Mouse (Mus musculus): ENCODE measurements around the gene Pde4c.

The Pde4c gene

DNA sequence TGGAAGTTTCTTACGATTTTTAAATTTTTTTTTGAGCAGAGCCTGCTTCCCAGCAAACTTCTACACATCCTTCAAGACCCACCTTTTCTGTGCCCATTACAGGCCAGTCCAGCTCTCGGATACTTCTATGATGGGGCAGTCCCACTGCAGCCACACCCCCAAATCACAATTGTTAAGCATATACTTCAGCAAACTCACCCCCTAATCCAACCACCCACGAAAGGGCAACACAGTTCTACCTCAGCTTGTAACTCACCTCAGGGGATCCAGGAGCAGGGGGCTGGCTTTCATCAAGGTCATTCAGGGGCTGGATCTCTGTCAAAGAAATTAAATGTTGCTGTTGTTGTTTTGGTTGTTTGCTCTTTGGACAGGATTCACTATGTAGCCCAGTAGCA is 63.5 kb downstream of the Pde4c start:
- ChIA-PET CTCF (interaction anchor here in 2 of 4 experiments (0.5 to 3.0 kb wide), 4 partner anchors 10 to 421 kb away, joined by 3 to 15 read pairs (median 4); no protein-coding TSS in a partner anchor), POLR2A (interaction anchor here (0.5 to 10.9 kb wide), 30 partner anchors 8 to 644 kb away, joined by 3 to 163 read pairs (median 5); partner anchors contain the start of genes Arrdc2 (in 3 of the 4), Jund (in 3 of the 4), Pik3r2 (in 3 of the 4) and Haus8 (in 1 of the 4))

DNA sequence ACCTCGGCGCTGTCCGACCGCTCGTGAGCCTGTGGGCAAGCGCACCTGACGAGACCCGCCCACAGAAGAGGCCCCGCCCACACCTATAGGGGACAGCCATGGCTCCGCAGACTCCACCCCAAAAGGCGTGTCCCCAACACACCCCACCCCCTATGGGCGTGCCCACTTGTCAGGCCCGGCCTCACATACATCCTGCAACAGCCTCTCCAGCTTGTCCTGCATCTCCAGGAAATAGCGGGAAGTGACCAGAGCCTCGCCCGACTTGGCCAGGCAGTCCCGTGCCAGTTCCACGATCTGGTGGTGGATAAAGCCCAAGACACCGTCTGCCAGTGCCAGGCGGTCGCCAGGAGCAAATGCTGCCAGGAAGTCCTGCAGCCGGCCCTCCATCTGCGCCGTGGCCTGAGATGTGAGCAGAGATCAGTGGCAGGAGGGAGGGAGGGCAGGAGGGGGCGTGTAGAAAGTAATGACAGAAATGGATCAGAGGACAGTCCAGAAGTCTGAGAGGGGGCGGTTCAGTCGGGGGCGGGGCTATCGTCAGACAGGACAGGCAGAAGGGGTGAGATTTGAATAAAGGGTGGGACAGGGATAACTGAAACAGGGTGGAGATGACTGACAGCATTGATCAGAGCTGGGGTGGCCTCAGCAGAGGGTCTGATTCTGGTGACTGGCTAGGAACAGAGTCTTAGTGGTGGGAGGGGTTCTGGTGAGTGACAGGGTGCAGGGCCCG is 64.6 kb downstream of the Pde4c start:
- CTCF ChIA-PET = interaction anchor here in 3 of 4 experiments (0.7 to 3.0 kb wide), 7 partner anchors 9 to 109 kb away, joined by 3 to 15 read pairs (median 3); partner anchors contain the start of gene Rpl18a (in 1 of the 3)
- POLR2A ChIA-PET = interaction anchor here (0.5 to 10.9 kb wide), 37 partner anchors 8 to 277 kb away, joined by 3 to 163 read pairs (median 5); partner anchors contain the start of genes Jund (in 3 of the 4), Pik3r2 (in 3 of the 4), Arrdc2 (in 2 of the 4) and Mast3 (in 1 of the 4)

DNA sequence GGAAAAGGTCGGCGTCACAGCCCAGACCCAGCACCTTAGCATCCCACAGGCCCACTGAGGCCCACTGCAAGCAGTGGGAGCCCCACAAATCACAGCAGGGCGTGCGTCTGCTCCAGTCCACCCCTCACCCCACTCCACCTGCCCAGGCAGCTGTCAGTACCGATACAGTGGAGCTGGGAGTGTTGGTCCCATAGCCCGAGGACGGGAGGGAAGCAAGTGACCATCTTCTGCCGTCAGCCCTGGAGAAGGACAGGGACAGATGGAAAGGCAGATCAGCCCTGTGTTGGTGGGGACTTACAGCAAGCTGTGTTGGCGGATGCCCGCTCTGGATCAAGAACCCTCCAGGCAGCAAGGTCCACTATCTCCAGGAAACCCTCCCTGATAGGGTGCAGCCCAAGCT is 65.5 kb downstream of the Pde4c start:
- ChIA-PET POLR2A (interaction anchor here in 3 of 4 experiments (0.6 to 10.9 kb wide), 18 partner anchors 8 to 107 kb away, joined by 3 to 163 read pairs (median 8); partner anchors contain the start of genes Jund (in 2 of the 3), Pik3r2 (in 2 of the 3), Arrdc2 (in 1 of the 3) and Mast3 (in 1 of the 3)), CTCF (interaction anchor here in 3 of 4 experiments (0.6 to 3.0 kb wide), 4 partner anchors 20 to 630 kb away, joined by 3 to 15 read pairs (median 6); no protein-coding TSS in a partner anchor)

DNA sequence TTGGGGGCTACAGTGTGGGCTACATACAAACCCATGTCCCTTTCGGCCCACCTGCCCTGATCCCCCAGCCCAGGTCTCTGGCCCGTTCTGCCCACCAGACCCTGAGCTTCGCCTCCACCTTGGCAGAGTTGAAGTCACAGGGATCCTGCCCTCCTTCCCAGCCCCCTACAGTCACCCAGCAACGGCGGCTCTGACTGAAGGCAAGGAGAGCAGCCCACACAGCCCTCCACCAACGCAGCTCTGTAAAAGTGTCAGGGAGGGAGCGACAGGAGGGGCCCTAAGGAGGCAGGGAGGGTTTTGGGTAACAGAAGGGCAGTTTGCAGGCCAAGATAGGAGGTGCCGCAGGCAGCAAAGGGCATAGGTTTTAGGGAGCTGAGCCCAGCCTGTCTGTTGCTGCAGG is 67.3 kb downstream of the Pde4c start:
- POLR2A ChIA-PET = interaction anchor here in 3 of 4 experiments (0.6 to 10.9 kb wide), 13 partner anchors 14 to 116 kb away, joined by 4 to 163 read pairs (median 38); partner anchors contain the start of genes Arrdc2 (in 2 of the 3), Mast3 (in 2 of the 3), Pik3r2 (in 2 of the 3) and Lsm4 (in 1 of the 3)
- CTCF ChIA-PET = no interaction called here

DNA sequence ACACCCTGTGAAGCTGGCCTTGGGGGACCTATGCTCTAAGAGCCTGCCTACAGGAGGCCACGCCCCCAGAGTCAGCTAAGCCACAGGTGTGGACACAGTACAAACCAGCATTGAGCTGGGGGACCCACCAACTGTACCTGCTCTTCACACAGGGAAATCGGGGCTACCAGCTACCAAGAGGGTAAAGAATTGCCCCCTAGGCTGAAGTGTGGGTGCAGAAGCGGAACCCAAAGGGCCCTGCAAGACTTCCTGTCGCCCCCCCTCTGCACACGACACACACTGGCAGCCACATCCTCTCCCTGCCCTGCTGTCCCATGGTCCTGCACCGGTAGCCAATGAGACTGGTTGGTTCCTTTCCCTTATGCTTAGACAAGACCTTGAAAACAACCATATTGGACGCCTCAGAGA is 67.8 kb downstream of the Pde4c start:
- POLR2A ChIA-PET = interaction anchor here (1.1 to 10.9 kb wide), 24 partner anchors 8 to 779 kb away, joined by 3 to 163 read pairs (median 9); partner anchors contain the start of genes Arrdc2 (in 2 of the 4), Jund (in 2 of the 4), Mast3 (in 2 of the 4) and Mpv17l2 (in 2 of the 4)

DNA sequence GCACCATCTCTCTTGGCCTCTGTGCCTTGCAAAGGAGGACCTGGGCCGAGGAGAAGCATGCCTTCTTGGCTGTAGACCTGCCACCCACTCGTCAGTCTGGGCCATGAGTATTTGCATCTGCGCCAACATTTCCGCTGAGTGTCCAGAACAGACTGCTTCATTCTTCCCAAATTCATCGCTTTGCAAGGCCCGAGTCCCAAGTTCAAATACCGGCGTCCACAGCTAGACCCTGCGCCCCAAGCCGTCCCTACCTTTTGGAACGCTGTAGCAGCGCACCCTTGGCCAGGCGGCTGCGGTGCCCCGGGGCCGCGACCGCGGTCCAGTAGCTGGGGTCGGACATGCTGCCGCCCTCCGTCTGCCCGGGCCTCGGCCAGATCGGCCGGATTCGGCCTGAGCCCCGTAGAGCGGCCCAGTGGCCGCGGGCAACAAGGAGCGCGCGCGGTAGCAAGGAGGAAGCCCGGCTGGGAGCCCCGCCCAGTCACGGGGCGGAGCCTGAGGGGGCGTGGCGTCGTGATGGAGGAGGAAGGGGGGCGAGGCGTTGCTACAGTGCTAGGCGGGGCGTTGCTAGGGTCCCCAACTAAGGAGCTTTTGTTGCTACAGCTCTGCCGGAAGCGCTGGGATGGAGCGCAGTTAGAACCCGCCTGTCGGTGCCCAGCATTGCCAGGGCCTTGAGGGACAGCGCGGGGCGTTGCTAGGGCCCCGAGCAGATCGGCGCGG is 68.6 kb downstream of the Pde4c start:
- ChIA-PET CTCF (interaction anchor here (0.5 to 2.3 kb wide), 37 partner anchors 9 to 738 kb away, joined by 3 to 27 read pairs (median 4); partner anchors contain the start of genes Gm3336 (in 3 of the 4), Arrdc2 (in 2 of the 4), Mast3 (in 2 of the 4) and Lsm4 (in 1 of the 4)), POLR2A (interaction anchor here (0.6 to 10.9 kb wide), 106 partner anchors 8 to 888 kb away, joined by 3 to 163 read pairs (median 5); partner anchors contain the start of genes Arrdc2 (in 3 of the 4), Jund (in 3 of the 4), Lsm4 (in 3 of the 4) and Mast3 (in 3 of the 4))

More for the DNA sequence above, 67.8 kb downstream of the Pde4c start:
- CTCF ChIA-PET = interaction anchor here in 3 of 4 experiments (0.5 to 2.3 kb wide), 10 partner anchors 8 to 980 kb away, joined by 3 to 27 read pairs (median 4); partner anchors contain the start of genes Arrdc2 (in 1 of the 3) and Gm3336 (in 1 of the 3)

DNA sequence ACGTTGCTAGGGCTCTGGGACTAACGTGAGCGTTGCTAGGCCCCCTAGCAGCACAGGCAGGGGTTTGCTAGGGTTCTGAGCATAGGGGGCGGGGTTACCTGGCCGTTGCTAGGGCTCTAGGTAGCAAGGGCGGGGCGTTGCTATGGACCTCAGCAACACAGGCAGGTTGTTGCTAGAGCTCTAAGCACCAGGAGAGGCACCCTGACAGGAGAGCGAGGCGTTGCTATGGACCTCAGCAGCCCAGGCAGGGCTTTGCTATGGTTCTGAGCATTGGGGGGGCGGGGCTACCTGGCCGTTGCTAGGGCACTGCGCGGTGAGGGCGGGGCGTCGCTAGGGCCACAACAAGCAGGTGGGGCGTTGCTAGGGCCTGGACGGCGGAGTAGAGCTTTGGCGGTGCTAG is 69.2 kb downstream of the Pde4c start:
- POLR2A ChIA-PET = interaction anchor here (0.6 to 10.9 kb wide), 108 partner anchors 8 to 887 kb away, joined by 3 to 163 read pairs (median 5); partner anchors contain the start of genes Arrdc2 (in 3 of the 4), Jund (in 3 of the 4), Lsm4 (in 3 of the 4) and Mast3 (in 3 of the 4)
- CTCF ChIA-PET = interaction anchor here (0.5 to 2.3 kb wide), 36 partner anchors 9 to 737 kb away, joined by 3 to 27 read pairs (median 4); partner anchors contain the start of genes Gm3336 (in 3 of the 4), Arrdc2 (in 2 of the 4), Mast3 (in 2 of the 4) and Lsm4 (in 1 of the 4)

DNA sequence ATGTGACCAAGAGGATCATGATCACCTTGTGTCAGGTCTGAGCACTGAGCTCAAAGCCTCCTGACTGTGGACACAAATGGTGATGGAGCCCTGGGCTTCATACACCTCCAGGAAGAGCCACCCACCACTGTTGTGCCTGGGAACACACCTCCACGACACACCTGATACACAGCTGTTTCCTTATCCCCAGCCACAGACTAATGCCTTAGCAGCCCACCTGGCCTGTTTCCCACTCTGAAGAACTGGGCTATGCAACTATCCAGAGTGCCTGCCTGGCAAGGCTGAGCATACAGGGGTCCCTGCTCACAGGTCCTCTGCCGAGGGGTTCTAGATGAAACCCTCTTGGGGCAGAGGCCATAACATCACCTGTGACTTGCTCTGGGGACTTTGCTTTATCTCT is 70.7 kb downstream of the Pde4c start:
- POLR2A ChIA-PET = interaction anchor here in 3 of 4 experiments (1.0 to 10.9 kb wide), 8 partner anchors 10 to 96 kb away, joined by 7 to 163 read pairs (median 42); partner anchors contain the start of genes Arrdc2 (in 2 of the 3), Mast3 (in 2 of the 3), Pik3r2 (in 2 of the 3) and Jund (in 1 of the 3)
- CTCF ChIA-PET = interaction anchor here in 1 of 4 experiments (2.2 kb wide), 1 partner anchor 27 kb away, joined by 6 read pairs; no protein-coding TSS in a partner anchor

DNA sequence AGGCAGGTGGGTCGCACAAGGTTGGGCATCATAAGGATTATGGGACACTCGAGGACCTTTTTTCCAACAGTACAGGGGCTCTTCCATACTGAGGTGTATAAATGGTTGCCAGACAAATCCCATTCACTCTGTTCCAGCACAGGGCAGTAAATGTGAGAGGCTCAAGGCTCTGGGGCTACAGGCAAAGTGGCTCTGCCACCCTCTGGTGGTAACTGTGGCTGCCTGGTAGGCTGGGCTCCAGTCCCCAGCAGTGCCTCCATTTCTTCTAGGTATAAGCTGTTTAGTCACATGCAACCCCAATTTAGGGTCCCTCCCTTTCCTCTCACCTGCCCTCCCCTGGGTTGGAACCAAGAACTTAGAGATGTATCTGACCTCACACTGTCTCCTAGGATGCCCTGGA is 71.8 kb downstream of the Pde4c start:
- POLR2A ChIA-PET = interaction anchor here in 2 of 4 experiments (0.9 to 3.1 kb wide), 7 partner anchors 8 to 96 kb away, joined by 3 to 36 read pairs (median 4); partner anchors contain the start of genes Arrdc2 (in 2 of the 2) and Mast3 (in 1 of the 2)
- CTCF ChIA-PET = no interaction called here

DNA sequence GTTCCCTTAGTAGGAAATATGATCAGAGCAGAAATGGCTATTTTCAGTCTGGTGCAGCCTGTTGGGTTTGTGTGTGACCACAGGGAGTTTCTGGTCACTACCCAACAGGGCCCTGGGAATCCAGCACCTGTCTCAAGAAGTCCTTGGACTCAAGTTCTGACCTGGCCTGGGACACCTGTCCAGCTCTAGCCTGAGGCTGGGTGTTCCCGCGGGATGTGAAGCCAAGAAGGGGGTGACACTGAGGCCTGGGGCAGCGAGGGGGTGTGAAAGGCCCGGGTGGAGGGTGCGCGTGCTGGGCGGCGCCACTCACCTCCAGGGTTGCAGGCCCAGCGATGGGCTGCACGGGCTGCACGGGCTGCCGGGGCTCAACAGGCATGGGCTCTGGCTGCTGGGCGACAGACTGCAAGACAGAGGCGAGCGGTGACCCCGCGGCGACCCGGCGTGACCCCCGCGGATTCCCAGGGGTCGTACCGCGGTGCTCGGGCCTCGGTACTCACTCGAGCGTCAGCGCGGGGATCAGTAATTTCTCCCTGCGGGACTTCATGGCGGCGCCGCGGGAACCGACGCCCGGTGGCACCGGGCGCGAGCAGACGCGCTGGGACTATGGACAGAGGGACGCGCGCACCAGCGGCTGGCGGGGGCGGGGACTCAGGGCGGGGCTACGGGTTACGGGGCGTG is 73.0 kb downstream of the Pde4c start:
- POLR2A ChIA-PET = interaction anchor here (0.6 to 3.1 kb wide), 88 partner anchors 9 to 773 kb away, joined by 3 to 76 read pairs (median 5); partner anchors contain the start of genes Arrdc2 (in 3 of the 4), Jund (in 3 of the 4), Pik3r2 (in 3 of the 4) and Ell (in 2 of the 4)
- CTCF ChIA-PET = interaction anchor here in 3 of 4 experiments (0.6 to 2.3 kb wide), 21 partner anchors 13 to 436 kb away, joined by 3 to 18 read pairs (median 4); partner anchors contain the start of genes Arrdc2 (in 2 of the 3), Gm3336 (in 2 of the 3) and Pik3r2 (in 1 of the 3)

DNA sequence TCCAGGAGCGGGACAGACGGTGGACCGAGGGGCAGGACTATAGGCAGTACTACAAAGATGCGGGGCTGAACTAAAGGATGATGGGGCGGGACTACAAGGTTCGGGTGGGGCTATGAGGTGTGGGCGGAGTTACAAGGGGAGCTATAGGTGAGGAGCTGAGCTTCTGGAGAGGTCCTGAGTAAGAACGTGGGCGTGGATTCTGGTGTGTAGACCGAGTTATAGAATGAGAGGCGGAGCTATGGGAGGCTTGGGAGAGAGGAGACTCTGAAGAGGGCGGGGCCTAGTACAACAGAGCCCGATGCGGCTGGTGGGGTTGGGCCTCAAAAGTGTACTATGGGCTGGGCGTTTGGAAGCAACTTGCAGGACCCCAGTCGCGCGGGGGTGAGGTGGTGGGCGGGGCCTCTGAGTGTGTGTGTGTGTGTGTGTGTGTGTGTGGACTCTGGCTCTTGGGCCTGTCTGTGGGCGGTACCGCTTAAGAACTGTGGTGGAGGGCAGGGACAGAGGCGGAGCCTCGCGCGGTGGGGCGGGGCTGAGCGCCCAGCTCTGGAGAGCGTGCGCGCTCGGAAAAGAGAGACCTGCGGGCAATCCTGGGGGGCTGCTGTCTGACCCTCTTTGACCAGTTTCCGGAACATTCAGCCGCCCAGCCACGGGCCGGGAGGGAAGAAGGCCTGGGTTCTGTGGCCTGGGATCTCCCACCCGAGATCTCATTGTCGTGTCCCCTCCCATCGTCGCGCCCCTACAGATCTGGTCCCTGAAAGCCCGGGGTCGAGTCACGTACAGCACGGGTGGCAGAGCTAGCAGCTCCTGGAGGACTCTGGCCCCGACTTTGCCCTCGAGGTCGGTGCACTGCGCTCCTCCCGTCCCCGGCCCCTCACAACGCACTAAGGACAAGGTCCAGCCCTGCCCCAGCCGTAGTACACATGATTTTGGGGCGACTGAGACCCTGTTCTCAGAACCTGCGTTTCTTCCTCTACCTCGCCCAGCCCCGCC is 73.9 kb downstream of the Pde4c start:
- ChIA-PET POLR2A (interaction anchor here (0.6 to 3.1 kb wide), 94 partner anchors 9 to 772 kb away, joined by 3 to 76 read pairs (median 5); partner anchors contain the start of genes Arrdc2 (in 3 of the 4), Jund (in 3 of the 4), Pik3r2 (in 3 of the 4) and Ell (in 2 of the 4)), CTCF (interaction anchor here in 3 of 4 experiments (0.6 to 2.3 kb wide), 28 partner anchors 10 to 436 kb away, joined by 3 to 18 read pairs (median 4); partner anchors contain the start of genes Arrdc2 (in 2 of the 3), Gm3336 (in 2 of the 3), Pgpep1 (in 1 of the 3) and Pik3r2 (in 1 of the 3))

DNA sequence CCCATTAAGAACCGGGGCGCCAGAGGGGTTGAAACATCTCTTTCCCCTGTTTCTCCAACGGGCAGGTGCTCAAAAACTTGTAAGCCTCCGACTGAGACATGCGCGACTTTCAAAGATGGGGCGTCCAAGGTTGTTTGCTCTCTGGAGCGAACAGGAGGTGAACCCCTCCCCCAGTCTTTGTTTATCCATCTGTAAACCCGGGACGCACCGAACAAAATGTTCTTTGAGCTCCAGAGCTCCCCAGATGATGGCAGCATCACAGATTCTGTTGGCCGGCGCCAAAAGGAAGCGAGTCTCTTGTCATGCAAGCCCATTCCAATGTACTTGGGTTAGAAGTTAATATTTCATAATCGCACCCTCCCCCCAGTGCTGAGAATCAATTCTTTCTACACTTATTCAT is 74.8 kb downstream of the Pde4c start:
- CTCF ChIA-PET = interaction anchor here in 3 of 4 experiments (1.2 to 2.3 kb wide), 4 partner anchors 22 to 23 kb away, joined by 3 to 18 read pairs (median 6); partner anchors contain the start of gene Pik3r2 (in 1 of the 3)
- POLR2A ChIA-PET = interaction anchor here (0.6 to 3.1 kb wide), 22 partner anchors 8 to 751 kb away, joined by 3 to 76 read pairs (median 10); partner anchors contain the start of genes Arrdc2 (in 3 of the 4), Jund (in 2 of the 4), Lsm4 (in 1 of the 4) and Pik3r2 (in 1 of the 4)

DNA sequence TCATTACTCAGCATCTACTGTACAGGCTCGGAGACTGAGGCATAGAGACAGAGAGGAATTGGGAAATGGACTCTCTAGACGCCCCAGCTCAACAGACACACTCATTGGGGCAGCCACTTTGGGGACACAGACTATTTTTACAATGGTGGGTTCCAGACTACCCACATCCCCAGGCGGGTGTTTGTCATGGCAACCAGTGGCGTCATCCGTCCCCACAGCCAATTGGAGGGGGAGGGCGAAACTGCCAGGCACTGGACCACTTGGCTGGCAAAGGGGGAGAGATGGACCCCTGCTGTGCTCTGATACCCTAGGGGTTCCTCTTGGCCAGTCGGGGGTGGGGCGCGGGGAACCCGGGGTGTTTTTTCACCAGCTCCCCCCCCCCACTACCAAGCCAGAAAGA is 77.1 kb downstream of the Pde4c start:
- CTCF ChIA-PET = interaction anchor here in 1 of 4 experiments (0.6 kb wide), 1 partner anchor 19 kb away, joined by 6 read pairs; no protein-coding TSS in a partner anchor
- POLR2A ChIA-PET = interaction anchor here in 2 of 4 experiments (1.6 to 2.1 kb wide), 4 partner anchors 8 to 102 kb away, joined by 3 to 6 read pairs (median 4); partner anchors contain the start of gene Jund (in 1 of the 2)
